Mouse (Mus musculus) cerebellum, adult 9-10 months (tissue): Measurements from ENCODE around the gene Wipi2.
A peak's percentile ranks its signal among the peaks of the same experiment; 100 is the strongest.

ENCODE experiments used
- DNase-seq: peaks from one replicate; pipeline ENCODE4 v3.0.0; 2022

Wipi2 gene

DNA sequence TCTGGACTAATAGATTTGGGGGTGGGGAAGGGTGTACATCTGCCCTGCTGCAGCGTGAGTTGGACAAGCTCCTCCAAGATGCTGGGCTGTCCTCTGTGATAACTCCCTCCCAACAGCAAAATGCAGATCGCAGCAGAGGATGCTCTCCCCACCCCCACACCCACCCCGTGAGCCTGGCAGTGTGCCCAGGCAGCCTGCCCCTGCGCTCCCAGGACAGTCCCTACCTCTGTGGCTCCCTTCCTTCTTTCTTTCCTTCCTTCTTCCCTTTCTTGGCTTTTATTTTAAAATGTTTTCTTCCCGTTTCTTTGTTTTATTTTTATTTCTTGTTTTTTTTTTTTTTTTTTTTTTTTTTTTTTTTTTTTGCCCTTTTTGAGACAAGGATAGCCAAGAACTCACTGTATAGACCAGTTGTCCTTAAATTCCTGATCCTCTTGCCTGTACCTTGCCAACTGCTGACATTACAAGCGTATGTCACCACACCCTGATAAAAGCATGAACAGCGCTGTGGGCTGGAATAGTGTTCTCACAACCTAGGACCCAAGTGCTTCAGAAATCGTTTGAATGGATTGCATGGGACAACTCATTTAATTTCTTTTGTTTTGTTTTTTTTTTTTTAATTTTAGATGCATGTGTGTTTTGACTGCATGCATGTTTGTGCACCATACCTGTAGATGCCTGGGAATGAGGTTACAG, 66.4 kb downstream of the Wipi2 start:
- DNase-seq: peak; percentile 59

- peak; percentile 58 for DNase-seq
These were observed 67.3 kb downstream of the Wipi2 start for GRCm38 (mm10) chr5:142694627-142695340.

GRCm38 (mm10) chr5:142696258-142696657, 68.8 kb downstream of the Wipi2 start:
- DNase-seq: peak; percentile 58

DNA sequence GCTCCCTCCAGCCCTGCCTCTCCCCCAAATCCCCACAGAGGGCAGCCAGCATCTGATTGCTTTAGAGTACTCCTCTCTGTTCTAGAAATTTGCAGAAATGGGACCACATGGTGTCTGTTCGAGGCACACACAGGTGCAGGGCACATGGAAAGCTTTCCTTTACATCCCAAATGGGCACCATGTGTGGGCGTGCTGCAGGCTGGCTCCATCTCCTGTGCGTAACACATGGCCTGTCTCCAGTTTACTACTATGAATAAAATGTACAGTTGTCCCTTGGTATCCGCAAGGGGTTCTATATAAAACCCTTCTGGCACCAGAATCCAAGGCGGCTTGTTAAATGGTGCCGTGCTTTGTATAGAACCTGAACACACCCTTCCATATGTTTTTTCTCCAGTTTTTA, 69.4 kb downstream of the Wipi2 start:
- DNase-seq: no peak

GRCm38 (mm10) chr5:142697742-142698141, 70.2 kb downstream of the Wipi2 start:
- no peak for DNase-seq

DNA sequence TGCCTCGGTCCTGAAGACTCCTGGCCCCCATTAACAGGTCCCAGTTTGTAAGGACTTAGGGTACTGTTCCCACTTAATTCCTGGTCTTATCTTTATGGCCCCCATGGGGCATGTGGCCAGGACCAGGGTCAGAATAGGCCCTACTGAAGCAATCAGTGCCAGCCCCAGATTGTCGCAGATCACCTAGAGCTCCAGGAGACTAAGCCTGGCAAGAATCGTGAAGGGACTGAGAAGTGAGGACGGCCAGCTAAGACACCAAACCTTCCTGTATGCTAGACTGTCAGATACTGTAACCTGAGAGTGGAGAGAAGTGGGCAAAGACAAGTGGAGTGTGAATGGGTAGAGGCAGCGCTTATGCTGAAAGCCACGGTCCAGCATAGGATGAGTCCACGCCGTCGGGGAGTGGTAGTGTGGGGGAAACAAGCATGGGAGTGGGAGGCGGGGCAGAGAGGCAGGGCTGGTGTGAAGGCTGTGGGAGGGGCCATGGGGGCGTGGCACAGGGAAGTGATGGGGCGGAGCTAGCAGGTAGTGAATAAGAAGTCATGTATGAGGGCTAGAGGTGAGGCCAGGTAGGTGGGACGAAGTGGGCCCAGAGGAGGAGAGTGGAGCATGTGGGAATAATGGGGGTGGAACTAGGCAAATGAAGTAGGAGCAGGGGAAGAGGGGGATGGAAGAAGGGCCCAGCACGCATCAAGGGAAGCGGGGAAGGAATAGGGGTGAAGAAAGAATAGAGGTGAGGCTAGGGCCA, 73.5 kb downstream of the Wipi2 start:
- DNase-seq: peak; percentile 82

- DNase-seq: peak; percentile 81
These were observed 74.4 kb downstream of the Wipi2 start for GRCm38 (mm10) chr5:142701651-142702510.

DNA sequence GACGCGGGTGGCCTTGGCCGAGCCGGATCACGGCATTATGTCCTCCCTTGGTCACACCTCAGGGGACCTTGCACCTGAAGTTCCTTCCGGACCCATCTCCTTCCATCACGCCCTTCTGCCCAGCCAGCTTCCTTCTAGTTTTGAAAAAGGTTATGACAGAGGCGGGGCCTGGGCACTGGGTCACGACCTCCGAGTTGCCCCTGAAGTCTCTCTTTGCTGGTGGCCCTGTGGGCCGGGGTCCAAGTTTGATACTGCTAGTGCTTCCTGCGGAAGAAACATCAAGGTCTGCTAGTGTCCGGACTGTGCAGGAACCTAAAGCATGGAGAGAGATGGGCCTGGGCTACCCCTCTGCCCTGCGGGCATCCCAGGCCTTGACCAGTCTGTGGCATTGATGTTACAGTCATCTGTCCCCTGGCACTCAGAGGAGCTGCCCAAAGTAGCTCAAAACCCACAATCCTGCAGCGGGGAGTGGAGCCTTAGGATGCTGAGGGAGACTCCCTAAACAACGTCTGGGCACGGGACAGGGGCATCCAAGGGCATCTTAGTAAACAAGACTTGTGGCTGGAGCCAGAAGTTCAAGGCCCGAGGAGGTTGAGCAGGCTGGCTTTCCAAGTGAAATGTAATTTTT, 75.1 kb downstream of the Wipi2 start:
- DNase-seq: peak; percentile 69

GRCm38 (mm10) chr5:142703569-142703968, 76.1 kb downstream of the Wipi2 start:
- DNase-seq: peak; percentile 87

- no peak for DNase-seq
These were observed 80.2 kb downstream of the Wipi2 start for GRCm38 (mm10) chr5:142707709-142708108.

DNA sequence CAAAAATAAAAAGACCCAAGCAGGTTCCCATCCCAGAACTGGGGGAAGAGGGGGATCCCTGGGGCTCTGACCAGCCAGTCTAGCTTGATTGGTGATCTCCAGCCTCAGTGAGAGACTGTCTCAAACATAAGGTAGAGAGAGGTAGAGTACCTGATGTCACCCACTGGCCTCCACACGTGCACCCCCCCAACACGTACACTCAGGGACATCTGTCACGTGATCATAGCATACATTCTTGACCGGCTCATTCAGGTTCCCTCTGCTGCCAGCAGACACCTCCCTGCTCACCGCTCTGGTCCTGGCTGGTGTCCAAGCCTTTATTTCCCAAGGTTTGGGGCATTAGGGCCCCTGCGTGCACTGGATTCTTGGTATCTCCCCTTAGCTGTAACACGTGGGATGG, 81.9 kb downstream of the Wipi2 start:
- no peak for DNase-seq

- DNase-seq: no peak
These were observed 84.9 kb downstream of the Wipi2 start for GRCm38 (mm10) chr5:142712373-142712772.

DNA sequence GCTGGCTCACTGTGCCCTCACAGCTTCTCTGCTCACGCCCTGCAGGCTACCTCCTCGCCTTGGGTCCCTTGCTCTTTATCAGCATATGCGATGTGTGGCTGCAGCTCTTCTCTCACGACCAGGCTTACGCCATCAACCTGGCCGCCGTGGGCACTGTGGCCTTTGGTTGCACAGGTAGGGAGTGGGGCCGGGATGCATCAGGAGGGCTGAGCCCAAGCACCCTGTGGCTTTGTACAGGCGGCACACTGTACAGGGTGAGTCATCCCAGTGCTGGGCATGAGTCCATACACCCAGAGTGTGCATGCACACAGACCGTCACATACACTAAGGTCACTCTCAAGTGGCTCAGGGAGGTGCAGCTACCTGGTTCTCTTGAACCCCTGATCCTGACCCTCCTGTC, 86.5 kb downstream of the Wipi2 start:
- peak; percentile 71 for DNase-seq

- no peak for DNase-seq
These were observed 87.6 kb downstream of the Wipi2 start for GRCm38 (mm10) chr5:142715059-142715458.

DNA sequence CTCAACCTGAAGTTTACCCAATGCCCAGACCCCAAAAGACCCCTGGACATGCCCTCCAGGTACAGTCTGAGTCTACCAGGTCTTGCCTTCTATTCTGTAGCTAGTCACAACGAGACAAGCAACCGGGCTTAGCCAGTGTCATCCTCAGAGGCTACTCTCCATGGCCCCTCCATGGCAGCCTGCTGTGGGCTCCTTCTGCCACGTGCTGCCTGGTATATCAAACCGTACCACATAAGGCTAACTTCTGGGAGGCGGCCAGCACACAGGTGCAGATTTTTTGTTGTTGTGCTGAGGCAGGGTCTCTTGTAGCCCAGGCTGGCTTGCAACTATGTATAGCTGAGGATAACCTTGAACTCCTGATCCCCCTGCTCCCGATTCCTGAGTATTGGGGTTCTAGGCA, 88.6 kb downstream of the Wipi2 start:
- DNase-seq: peak; percentile 77

DNA sequence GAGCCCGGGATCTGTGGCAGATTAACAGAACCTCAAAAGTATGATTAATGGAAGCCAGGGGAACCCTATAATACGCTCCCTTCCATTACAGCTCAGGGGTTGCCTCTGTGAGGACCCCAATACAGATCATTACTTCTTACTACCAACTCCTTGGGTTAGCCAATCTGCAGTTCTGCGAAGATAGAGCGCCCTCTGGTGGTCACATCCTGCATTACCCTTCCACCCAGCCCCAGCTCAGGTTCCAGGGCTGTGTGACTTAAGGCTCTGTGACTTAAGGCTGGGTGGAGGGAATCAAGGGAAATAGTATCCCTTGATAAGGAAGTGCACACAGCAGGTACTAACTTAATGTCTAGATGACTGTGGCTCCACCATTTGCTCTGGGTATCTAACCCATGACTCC, 90.5 kb downstream of the Wipi2 start:
- DNase-seq: peak; percentile 87

- peak; percentile 55 for DNase-seq
These were observed 91.0 kb downstream of the Wipi2 start for GRCm38 (mm10) chr5:142718486-142718885.

DNA sequence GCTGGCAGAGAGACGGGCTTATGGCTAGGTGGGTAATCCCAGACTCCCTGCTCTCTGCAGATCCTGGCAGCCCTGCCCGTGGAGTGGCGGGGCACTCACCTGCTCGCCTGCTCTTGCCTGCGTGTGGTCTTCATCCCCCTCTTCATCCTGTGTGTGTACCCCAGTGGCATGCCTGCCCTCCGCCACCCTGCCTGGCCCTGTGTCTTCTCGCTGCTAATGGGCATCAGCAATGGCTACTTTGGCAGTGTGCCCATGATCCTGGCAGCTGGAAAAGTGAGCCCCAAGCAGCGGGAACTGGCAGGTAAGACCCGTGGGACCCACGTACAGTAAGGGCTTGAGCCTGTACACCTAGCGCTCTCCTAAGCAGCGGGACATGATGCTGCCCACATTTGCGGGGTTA, 92.4 kb downstream of the Wipi2 start:
- no peak for DNase-seq
